Mouse (Mus musculus) adrenal gland (tissue): ENCODE measurements around the gene Cd82.

ENCODE experiments used
- intact Hi-C: fragments of 180-260 bp; cut with DNase I; formaldehyde crosslinking; loops from one replicate; pipeline ENCODE4 v1.15.1; 2025
- long read RNA-seq, 2 experiments: library from polyadenylated mRNA; unstranded; transcript quantifications; one replicate each; pipeline ENCODE4 v2.0.0; 2020; ENCODE audit warnings: borderline replicate concordance in 1 of 2; ENCODE audit not compliant: insufficient replicate concordance in 1 of 2

Cd82 gene
- long read RNA-seq, experiment 1, transcript Cd82-202 (9 exons, 1,657 nt), result minor isoform, 11 of 54 reads
- long read RNA-seq, experiment 1, transcript Cd82-201 (10 exons, 1,824 nt), result major isoform, 37 of 54 reads
- long read RNA-seq, experiment 1, partial matches to known transcripts, result 0 of 54 reads
- long read RNA-seq, experiment 1, other reads (novel, unspliced or antisense), result 3 of 54 reads
- long read RNA-seq, experiment 2, transcript Cd82-202 (9 exons, 1,657 nt), result minor isoform, 19 of 54 reads
- long read RNA-seq, experiment 2, transcript Cd82-201 (10 exons, 1,824 nt), result major isoform, 32 of 54 reads
- long read RNA-seq, experiment 2, partial matches to known transcripts, result 2 of 54 reads
- long read RNA-seq, experiment 2, other reads (novel, unspliced or antisense), result 0 of 54 reads

DNA sequence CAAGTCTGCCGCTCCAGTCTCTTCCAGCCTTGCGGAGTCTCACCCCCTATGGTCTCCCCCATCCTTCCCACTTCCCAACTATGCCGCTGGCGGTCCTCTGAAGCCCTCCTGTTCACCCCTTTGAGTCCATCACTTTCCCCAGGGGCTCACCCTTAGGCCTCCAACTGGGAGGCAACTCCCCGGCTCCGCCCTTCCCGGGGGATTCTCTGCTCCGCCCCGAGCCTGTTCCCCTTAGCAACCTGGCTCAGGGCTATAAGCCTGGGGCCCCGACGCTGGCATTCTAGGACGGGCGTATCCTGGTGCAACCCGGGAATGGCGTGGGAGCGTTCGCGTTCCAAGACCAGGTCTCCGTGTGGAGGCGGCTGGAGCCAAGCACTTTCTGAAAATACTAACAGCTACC lies at the start of gene Cd82:
Gene Cd82 (minus strand): TSS at position 381 of the 400 bp plus-strand sequence.
- intact Hi-C loops, result no loop called here

DNA sequence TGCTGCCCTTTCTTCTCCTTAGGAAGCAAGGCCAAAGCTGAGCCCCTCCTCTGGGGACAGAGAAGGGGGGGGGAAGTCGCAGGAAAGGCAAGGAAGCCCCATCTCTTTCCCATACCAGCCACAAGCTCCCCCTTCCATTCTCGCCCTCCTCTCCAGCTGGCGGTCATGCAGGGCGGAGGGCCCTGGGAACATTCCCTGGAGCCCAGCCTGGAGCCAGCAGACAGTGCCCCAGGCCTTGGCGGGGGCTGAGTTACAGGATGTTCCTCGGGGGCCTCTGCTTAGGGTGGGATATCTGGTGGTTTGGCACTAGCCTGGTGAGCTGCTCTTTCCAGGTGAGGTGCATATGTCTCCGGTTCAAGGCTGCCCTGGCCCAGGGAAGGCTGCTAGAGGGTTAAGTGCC lies 49.2 kb upstream of the Cd82 start:
- intact Hi-C loops, result no loop called here

- intact Hi-C loops, result no loop called here
Observed at GRCm38 (mm10) chr2:93510839-93511238, 47.9 kb upstream of the Cd82 start.

DNA sequence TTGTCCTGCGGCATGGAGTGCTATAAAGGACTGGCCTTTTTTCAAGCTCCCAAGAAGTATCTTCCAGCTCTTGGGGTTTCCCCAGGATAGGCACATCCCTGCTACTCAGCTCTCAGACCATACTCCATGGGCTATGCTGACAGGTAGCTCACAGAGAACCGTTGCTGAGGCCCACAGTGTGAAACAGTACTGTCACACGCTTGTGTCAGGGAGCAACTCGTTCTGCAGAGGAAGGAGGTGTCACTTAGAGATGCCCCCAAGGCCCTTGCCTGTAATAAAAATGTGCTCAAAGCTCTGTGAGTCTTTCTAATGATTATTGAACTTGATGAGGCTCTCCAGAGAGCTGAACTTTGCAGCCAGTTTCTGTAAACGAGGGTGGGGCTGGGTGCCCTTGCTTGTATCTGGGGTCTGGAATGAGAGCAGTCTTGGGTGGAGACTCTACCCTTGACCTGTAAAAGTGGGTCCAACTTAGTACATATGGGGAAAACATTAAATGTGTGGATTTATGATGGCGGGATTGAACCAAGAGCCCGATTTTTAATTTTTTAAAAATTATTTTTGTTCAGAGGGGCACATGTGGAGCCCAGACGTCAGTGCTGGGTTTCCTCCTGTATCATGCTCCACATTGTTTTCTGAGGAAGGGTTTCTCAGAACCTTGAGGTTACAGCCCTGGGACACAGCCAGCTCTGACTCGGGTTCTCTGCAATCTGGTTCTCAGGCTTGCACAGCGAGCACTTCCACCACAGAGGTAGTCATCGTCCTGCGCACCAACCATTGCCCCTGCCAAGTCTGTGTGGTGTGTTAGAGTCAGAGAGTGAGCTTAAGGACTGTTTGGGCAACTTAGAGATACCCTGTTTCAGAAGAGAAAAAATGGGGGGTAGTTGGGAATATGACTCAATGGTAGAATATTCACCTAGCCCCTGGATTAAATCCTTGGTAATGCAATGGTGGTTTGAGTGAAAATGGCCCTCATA lies 47.1 kb upstream of the Cd82 start:
- intact Hi-C loops, result no loop called here

DNA sequence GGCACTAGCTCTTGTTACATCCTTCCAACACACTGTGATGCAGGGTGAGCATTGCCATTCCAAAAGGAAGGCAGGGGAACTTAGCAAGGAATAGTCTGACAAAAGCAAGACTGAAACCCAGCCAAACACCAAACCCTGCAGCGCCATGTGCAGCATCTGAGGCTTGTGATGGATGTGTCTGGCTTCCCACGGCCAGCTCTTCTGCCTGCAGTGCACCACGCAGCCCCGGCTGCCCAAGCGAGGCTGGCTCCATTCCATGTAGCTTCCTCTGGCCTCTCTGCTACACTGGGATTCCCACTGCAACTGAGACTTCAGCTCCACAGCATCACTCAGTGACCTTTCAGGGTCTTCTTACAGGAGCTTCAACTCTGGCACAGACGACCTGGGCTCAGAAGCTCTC lies 42.2 kb upstream of the Cd82 start:
- intact Hi-C loops, result no loop called here

- intact Hi-C loops, result no loop called here
Observed at GRCm38 (mm10) chr2:93503353-93503752, 40.4 kb upstream of the Cd82 start.

GRCm38 (mm10) chr2:93501303-93501702 lies 38.4 kb upstream of the Cd82 start:
- intact Hi-C loops, result no loop called here

GRCm38 (mm10) chr2:93497221-93497620 lies 34.3 kb upstream of the Cd82 start:
- intact Hi-C loops, result no loop called here

- intact Hi-C loops, result no loop called here
Observed at GRCm38 (mm10) chr2:93495170-93495569, 32.2 kb upstream of the Cd82 start.

DNA sequence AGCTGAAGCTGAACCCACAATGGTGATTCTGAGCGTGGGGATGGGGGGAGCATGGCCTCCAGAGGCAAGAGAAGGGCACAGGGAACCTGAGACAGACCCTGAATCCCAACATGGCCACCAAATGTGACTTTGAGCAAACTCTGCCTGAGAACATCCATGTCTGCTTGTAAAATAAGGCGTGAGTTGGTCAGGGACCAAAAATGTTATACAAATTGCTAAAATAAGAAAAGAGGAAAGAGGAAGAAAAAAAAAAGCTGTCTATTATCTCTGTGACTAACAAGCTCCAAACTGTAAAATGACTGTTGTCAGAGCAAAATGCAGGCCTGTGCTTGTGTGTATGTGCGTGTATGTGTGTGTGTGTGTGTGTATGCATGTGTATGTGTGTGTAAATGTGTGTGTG lies 30.6 kb upstream of the Cd82 start:
- intact Hi-C loops, result no loop called here

DNA sequence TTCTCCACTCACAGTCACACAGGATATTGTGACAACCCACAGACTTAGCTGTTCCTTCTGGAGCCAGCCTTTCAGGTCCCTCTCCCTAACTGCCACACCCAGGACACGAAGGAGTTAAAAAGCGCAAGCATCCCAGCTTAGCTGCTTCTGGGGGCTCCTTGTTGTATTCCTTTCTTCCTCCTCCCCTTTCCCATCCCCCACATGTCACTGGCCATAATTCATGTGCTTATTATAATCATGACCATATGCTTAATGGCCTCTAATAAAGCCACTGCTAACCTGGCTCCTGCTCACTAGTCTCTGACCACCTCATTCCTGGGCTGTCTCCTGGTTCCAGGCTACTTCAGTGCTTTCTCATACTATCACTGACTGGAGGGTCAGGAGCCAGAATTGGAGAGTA lies 27.6 kb upstream of the Cd82 start:
- intact Hi-C loops, result no loop called here

- intact Hi-C loops, result no loop called here
Observed at GRCm38 (mm10) chr2:93488911-93489587, 26.1 kb upstream of the Cd82 start.

DNA sequence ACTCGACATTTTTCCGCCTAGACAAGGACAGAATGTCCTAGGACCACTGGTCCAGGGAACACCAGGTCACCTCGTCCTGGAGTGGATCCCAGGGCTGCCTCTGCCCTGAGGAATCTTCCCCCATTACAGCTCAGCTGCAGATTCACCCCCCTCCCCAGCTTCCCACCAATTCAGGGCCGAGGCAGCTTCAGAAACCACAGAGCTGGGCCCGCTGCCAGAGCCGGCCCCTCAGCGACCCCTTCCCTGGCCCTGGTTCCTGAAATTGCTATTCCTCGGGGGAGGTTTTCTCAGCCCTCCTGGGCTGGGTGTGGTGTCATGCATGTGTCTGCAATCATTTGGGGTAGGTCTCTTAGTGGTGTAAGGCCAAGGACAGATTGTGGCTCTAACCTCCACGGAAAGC lies 22.5 kb upstream of the Cd82 start:
- intact Hi-C loops, result no loop called here

DNA sequence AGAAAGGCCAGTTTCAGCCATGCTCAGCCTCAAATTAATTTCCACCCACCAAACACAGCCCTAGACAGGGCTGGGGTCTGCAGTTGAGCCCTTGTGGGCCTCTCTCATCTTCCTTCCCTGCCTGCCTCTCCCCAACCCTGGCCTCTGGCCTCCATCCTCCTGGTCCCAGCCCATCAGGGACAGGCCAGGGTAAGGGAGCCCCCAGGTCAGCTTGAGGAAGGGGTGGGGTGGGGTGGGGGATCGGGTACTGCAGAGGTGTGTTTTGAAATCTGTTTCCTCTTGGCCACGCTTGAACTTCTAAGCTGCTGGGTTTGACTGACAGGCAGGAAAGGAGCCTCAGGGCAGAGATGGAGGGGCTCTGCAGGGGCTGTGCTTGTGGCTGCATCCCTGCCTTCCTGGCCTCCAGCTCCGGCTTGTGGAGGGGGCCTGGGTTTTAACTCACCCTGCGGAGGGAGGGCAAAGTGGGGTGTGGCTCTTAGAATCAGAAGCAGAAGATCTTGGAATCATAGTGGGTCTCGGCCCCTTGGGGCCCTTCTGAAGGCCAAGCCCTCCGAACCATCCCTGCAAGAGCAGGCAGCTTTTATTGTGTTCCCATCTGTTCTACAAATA lies 19.2 kb upstream of the Cd82 start:
- intact Hi-C loops, result no loop called here

- intact Hi-C loops, result loop anchor here (5.0 to 10.0 kb wide), 2 partner anchors 309 to 336 kb away; no protein-coding TSS in a partner anchor
Observed at GRCm38 (mm10) chr2:93478744-93479143, 15.8 kb upstream of the Cd82 start.

DNA sequence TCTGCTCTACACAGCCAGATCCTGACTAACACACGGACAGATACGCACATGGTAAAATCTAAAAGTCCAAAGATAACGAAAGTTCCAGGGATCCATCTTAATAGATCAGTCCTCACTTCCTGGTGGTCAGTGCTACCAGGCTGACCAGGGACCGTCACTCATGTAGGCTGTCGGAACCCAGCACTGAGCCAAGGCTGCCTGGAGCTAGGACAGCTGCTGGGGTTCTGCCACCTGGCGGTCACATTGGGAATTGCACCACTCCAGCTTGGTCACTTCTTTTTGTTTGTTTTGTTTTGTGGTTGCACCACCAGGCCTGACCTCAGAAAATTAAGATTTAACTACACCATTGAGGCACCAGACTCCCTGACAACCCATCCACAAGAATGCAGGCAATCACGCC lies 14.6 kb upstream of the Cd82 start:
- intact Hi-C loops, result loop anchor here (5.0 to 10.0 kb wide), 2 partner anchors 310 to 337 kb away; no protein-coding TSS in a partner anchor

DNA sequence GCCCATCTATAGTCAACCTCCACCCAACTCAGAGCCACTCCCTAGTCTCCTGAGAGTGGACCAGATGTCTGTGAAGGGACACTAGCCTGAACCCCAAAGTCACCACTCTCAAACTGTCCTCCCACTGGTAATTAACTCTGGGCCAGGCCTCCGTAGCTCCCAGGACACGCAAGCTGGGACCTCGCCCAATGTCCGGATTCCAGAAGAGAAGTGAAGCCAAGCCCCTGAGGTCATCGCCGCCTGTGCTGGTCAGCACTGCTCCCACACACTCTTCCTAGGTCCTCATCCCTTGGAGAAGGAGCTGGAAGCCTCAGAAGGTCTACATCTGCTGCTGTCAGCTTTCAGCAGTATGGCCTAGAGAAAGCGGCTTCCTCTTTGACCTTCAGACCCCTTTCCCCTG lies 13.5 kb upstream of the Cd82 start:
- intact Hi-C loops, result loop anchor here (5.0 to 10.0 kb wide), 2 partner anchors 311 to 338 kb away; no protein-coding TSS in a partner anchor

GRCm38 (mm10) chr2:93475040-93475439 lies 12.1 kb upstream of the Cd82 start:
- intact Hi-C loops, result loop anchor here (2.0 to 10.0 kb wide), 3 partner anchors 184 to 340 kb away; no protein-coding TSS in a partner anchor

- intact Hi-C loops, result loop anchor here (2.0 to 10.0 kb wide), 5 partner anchors 185 to 402 kb away; no protein-coding TSS in a partner anchor
Observed at GRCm38 (mm10) chr2:93473915-93474314, 11.0 kb upstream of the Cd82 start.

- intact Hi-C loops, result loop anchor here (1.0 to 10.0 kb wide), 5 partner anchors 50 to 399 kb away; no protein-coding TSS in a partner anchor
Observed at GRCm38 (mm10) chr2:93470849-93471576, 8.1 kb upstream of the Cd82 start.
